Mouse (Mus musculus): ENCODE results near the gene Actg1. TPM values are rescaled to one million over a fixed set of nuclear protein-coding genes. Genes with fewer than 3 reads are reported as not detected.

The Actg1 gene
- total and polyA plus RNA-seq, 3 experiments = 1,832 to 4,362 (median 2,424) TPM

GRCm38 (mm10) chr11:120351250-120352092 lies 3.1 kb upstream of the Actg1 start:
- H3K9ac ChIP-seq (ENCODE audit: insufficient read depth, low read depth) = no peak overlapping the region
- no peak overlapping the region for H3K4me2 ChIP-seq (ENCODE audit: insufficient read depth, low read depth, poor library complexity, severe bottlenecking)
- H3K4me1 ChIP-seq (ENCODE audit: control insufficient read depth in 1 of 2, insufficient read depth in 2 of 2) = peaks cover 13 to 50% of the 10 kb centered on the region in 2 experiments
- H3K4me3 ChIP-seq (replicated peaks in 1 of 3; ENCODE audit: low read depth in 2 of 3, low read length in 2 of 3, poor library complexity in 1 of 3) = no peak overlapping the region
- peaks cover 15% of the 10 kb centered on the region for H3K79me2 ChIP-seq (replicated peaks; ENCODE audit: control insufficient read depth, extremely low read depth, insufficient read depth, poor library complexity, severe bottlenecking)
- no peak overlapping the region for H3K27ac ChIP-seq (ENCODE audit: insufficient read depth, low read depth)
- H3K27me3 ChIP-seq (replicated peaks) = no peaks in the 10 kb centered on the region
- in situ Hi-C loops (cut with MboI; ENCODE audit: low pct_ligation_motif_present, low pct_unique_long_range_greater_than_20kb, low sequenced_read_pairs) (no loop called here), dilution Hi-C loops (cut with MboI; ENCODE audit: extremely low pct_ligation_motif_present, extremely low pct_unique_long_range_greater_than_20kb, low sequenced_read_pairs) (no loop called here)
- TF ChIP-seq UBTF (IDR thresholded peaks at IDR 0.05; ENCODE audit: low read depth, low read length) (no peak), MEF2A (IDR thresholded peaks at IDR 0.05; ENCODE audit: borderline replicate concordance, low read depth, low read length) (no peak), RCOR1 (conservative IDR thresholded peaks at IDR 0.05; ENCODE audit: low read depth, low read length) (no peak), CHD2 (IDR thresholded peaks at IDR 0.05; ENCODE audit: low read length) (no peak), ZKSCAN1 (IDR thresholded peaks at IDR 0.05; ENCODE audit: borderline replicate concordance, low read depth, low read length) (no peak), NRF1 (IDR thresholded peaks at IDR 0.05; ENCODE audit: low read depth, low read length) (no peak), RAD21 (IDR thresholded peaks at IDR 0.05; ENCODE audit: low read depth, low read length) (no peak), SIN3A (IDR thresholded peaks at IDR 0.05; ENCODE audit: low read length) (no peak), POLR2A (IDR thresholded peaks at IDR 0.05; ENCODE audit: low read depth, low read length) (no peak), MXI1 (IDR thresholded peaks at IDR 0.05; ENCODE audit: low read depth, low read length) (no peak), CTCF (conservative IDR thresholded peaks at IDR 0.05 in 1 of 2, IDR thresholded peaks at IDR 0.05 in 1 of 2; ENCODE audit: low read depth in 2 of 2, low read length in 2 of 2) (no peak), MAX (IDR thresholded peaks at IDR 0.05; ENCODE audit: low read length) (no peak)
- peaks cover 8 to 9% of the 10 kb centered on the region in 2 experiments for H3K36me3 ChIP-seq (replicated peaks in 1 of 2; ENCODE audit: control insufficient read depth in 1 of 2, insufficient read depth in 1 of 2, low read length in 1 of 2)
- no peak for DNase-seq (ENCODE audit: extremely low read depth)
- no peaks in the 10 kb centered on the region for H3K9me3 ChIP-seq (replicated peaks; ENCODE audit: low read length)

- in situ Hi-C loops (cut with MboI; ENCODE audit: low pct_ligation_motif_present, low pct_unique_long_range_greater_than_20kb, low sequenced_read_pairs) (no loop called here), dilution Hi-C loops (cut with MboI; ENCODE audit: extremely low pct_ligation_motif_present, extremely low pct_unique_long_range_greater_than_20kb, low sequenced_read_pairs) (no loop called here)
- peak overlapping the region; percentile 96; the same call in 1 of the 2 replicates for H3K9ac ChIP-seq (ENCODE audit: insufficient read depth, low read depth)
- H3K27ac ChIP-seq (ENCODE audit: insufficient read depth, low read depth) = no peak overlapping the region
- DNase-seq (ENCODE audit: extremely low read depth) = no peak
- no peaks in the 10 kb centered on the region for H3K27me3 ChIP-seq (replicated peaks)
- H3K4me2 ChIP-seq (ENCODE audit: insufficient read depth, low read depth, poor library complexity, severe bottlenecking) = peak overlapping the region; percentile 78
- H3K36me3 ChIP-seq (replicated peaks in 1 of 2; ENCODE audit: control insufficient read depth in 1 of 2, insufficient read depth in 1 of 2, low read length in 1 of 2) = peaks cover 10 to 12% of the 10 kb centered on the region in 2 experiments
- H3K79me2 ChIP-seq (replicated peaks; ENCODE audit: control insufficient read depth, extremely low read depth, insufficient read depth, poor library complexity, severe bottlenecking) = peaks cover 17% of the 10 kb centered on the region
- H3K4me3 ChIP-seq (replicated peaks in 1 of 3; ENCODE audit: low read depth in 2 of 3, low read length in 2 of 3, poor library complexity in 1 of 3) = peak overlapping the region; percentile 2 to 98 (median 19)
- TF ChIP-seq ELF1 (IDR thresholded peaks at IDR 0.05; ENCODE audit: low read depth, low read length) = no peak
- no peak for TF ChIP-seq ETS1 (conservative IDR thresholded peaks at IDR 0.05; ENCODE audit: low read depth, low read length)
- TF ChIP-seq KAT2A (IDR thresholded peaks at IDR 0.05; ENCODE audit: insufficient replicate concordance, low read length) = no peak
- no peak for TF ChIP-seq MYC (IDR thresholded peaks at IDR 0.05; ENCODE audit: low read depth, low read length)
- no peak for TF ChIP-seq POLR2A (IDR thresholded peaks at IDR 0.05; ENCODE audit: low read depth, low read length)
- TF ChIP-seq SIN3A (IDR thresholded peaks at IDR 0.05; ENCODE audit: low read length) = no peak
- peaks cover 15 to 52% of the 10 kb centered on the region in 2 experiments for H3K4me1 ChIP-seq (ENCODE audit: control insufficient read depth in 1 of 2, insufficient read depth in 2 of 2)
- H3K9me3 ChIP-seq (replicated peaks; ENCODE audit: low read length) = no peaks in the 10 kb centered on the region
Observed at GRCm38 (mm10) chr11:120350711-120351110, 2.4 kb upstream of the Actg1 start.

Data from CH12.LX (cell line).